Mouse (Mus musculus): ENCODE results near the gene Gm35134.
"Not testable (repeated sequence)": the region's sequence is repeated elsewhere in the genome, so short reads cannot be mapped to it uniquely, and the experiment has no call there.

Gm35134 gene

GRCm38 (mm10) chrY:19112707-19113106, at the start of gene Gm35134:
TSS of gene Gm35134 (plus strand) at chrY:19113007.
- DNase-seq (ENCODE audit: low spot score in 2 of 2): not testable (repeated sequence)

Measured in spleen, postnatal 10 days (tissue).